Mouse (Mus musculus): ENCODE data around the gene Mprip. TPM values are rescaled to one million over a fixed set of nuclear protein-coding genes. Genes with fewer than 3 reads are reported as not detected.

Gene Mprip
- polyA plus RNA-seq, 1 experiment from 2014 or later: 353 TPM

DNA sequence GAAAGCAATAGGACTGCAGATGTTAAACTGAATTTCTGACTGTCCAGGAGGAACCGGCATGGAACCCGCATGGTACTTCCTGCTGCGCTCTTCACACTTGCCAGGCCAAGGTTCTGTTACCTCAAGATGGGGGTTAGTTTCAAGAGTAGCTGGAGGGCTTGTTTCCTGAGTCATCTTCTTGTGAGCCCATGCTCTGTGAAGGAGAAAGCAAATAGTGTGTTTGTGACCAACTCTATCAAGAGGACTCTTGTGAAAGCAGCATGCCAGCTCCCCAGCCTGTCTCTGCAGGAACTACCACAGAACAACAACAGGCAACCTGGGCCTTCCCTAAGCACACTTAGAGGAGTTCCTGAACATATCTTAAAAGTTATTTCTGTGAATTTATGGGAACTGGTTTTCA, 156.8 kb downstream of the Mprip start:
- POLR2A ChIA-PET: no interaction called here
- DNase-seq (ENCODE audit: low read depth, low spot score) (no peak), ATAC-seq (no peak)
- TF ChIP-seq CTCF (IDR thresholded peaks at IDR 0.05): no peak
- no peaks in the 10 kb centered on the region for H3K27me3 ChIP-seq
- in situ Hi-C loops (cut with MboI; ENCODE audit: low pct_unique_long_range_greater_than_20kb): no loop called here
- CTCF ChIA-PET: interaction anchor here (0.9 kb wide), 1 partner anchor 28 kb away, joined by 3 read pairs; no protein-coding TSS in a partner anchor

DNA sequence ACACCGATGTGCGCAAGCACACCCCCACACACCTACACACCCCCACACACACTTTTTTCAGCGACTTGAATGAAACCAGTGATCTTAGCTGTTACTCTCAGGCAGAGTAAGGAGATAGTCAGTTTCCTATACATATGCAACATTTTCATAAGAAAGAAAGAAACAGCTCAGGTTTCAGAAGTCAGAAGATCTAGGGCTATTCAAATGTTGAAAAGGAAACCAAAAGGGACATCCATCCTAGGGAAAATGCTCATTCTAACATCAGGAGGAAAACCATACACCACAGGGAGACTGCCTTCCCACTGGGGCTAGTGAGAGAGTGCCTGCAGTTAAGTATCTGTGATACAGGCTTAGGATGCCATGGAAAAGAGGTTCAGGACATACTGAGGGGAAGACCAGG, 160.5 kb downstream of the Mprip start:
- in situ Hi-C loops (cut with MboI; ENCODE audit: low pct_unique_long_range_greater_than_20kb): no loop called here
- CTCF ChIA-PET: interaction anchor here (1.7 kb wide), 1 partner anchor 17 kb away, joined by 5 read pairs; the partner anchor contains the start of gene Nt5m

More for the DNA sequence above, 160.5 kb downstream of the Mprip start:
- no peak for DNase-seq (ENCODE audit: low read depth, low spot score)
- POLR2A ChIA-PET: interaction anchor here (0.6 kb wide), 1 partner anchor 16 kb away, joined by 5 read pairs; no protein-coding TSS in a partner anchor
- TF ChIP-seq CTCF (IDR thresholded peaks at IDR 0.05): no peak
- ATAC-seq: no peak
- H3K27me3 ChIP-seq: no peaks in the 10 kb centered on the region

Other genes with a start within 250 kb of the Mprip start
- gene Jmjd4, start 211.3 kb upstream of the Mprip start, polyA plus RNA-seq (2021): 13.8 TPM
- 142 TPM for gene Snap47, start 210.1 kb upstream of the Mprip start, polyA plus RNA-seq (2021)
- 8.0 TPM for gene Zfp867, start 188.8 kb upstream of the Mprip start, polyA plus RNA-seq (2021)
- 32.4 TPM for gene Zkscan17, start 134.6 kb upstream of the Mprip start, polyA plus RNA-seq (2021)
- gene Nlrp3, start 119.7 kb upstream of the Mprip start, polyA plus RNA-seq (2021): 0.03 TPM
- not detected for gene Olfr222, start 85.1 kb upstream of the Mprip start, polyA plus RNA-seq (2021)
- gene Olfr223, start 68.0 kb upstream of the Mprip start, polyA plus RNA-seq (2021): not detected
- 0.17 TPM for gene Pld6, start 126.3 kb downstream of the Mprip start, polyA plus RNA-seq (2021)
- gene Flcn, start 148.7 kb downstream of the Mprip start, polyA plus RNA-seq (2021): 41.3 TPM
- 24.8 TPM for gene Nt5m, start 178.1 kb downstream of the Mprip start, polyA plus RNA-seq (2021)
- gene Cops3, start 178.5 kb downstream of the Mprip start, polyA plus RNA-seq (2021): 109 TPM